Mouse (Mus musculus): Measurements from ENCODE around the gene Stat1. TPM values are rescaled to one million over a fixed set of nuclear protein-coding genes. Genes with fewer than 3 reads are reported as not detected.
A peak's percentile ranks its signal among the peaks of the same experiment; 100 is the strongest.

Stat1 gene
- polyA plus RNA-seq, 1 experiment from 2014 or later: 17.9 TPM

GRCm38 (mm10) chr1:52142117-52142516 is 22.9 kb downstream of the Stat1 start:
- Histone ChIP-seq H3K9me3 (no peaks in the 10 kb centered on the region), H3K36me3 (peaks cover 16% of the 10 kb centered on the region), H3K4me3 (no peak overlapping the region), H3K27ac (peak overlapping the region; percentile 63), H3K27me3 (ENCODE audit: insufficient read depth, poor library complexity, severe bottlenecking) (no peaks in the 10 kb centered on the region), H3K4me1 (peaks cover 25% of the 10 kb centered on the region)
- 71% methylated on average over 4 of the region's 4 CpGs for WGBS
- no peak for DNase-seq (ENCODE audit: low spot score)

- no peak overlapping the region for H3K4me3 ChIP-seq
- H3K27ac ChIP-seq: no peak overlapping the region
- 52% methylated on average over 4 of the region's 4 CpGs for WGBS
- DNase-seq (ENCODE audit: low spot score): no peak
- H3K27me3 ChIP-seq (ENCODE audit: insufficient read depth, poor library complexity, severe bottlenecking): no peaks in the 10 kb centered on the region
- peaks cover 13% of the 10 kb centered on the region for H3K36me3 ChIP-seq
- H3K9me3 ChIP-seq: no peaks in the 10 kb centered on the region
- peaks cover 28% of the 10 kb centered on the region for H3K4me1 ChIP-seq
Observed at GRCm38 (mm10) chr1:52143191-52143590, 24.0 kb downstream of the Stat1 start.

- H3K4me1 ChIP-seq: peaks cover 31% of the 10 kb centered on the region
- H3K36me3 ChIP-seq: peaks cover 8% of the 10 kb centered on the region
- no peak for DNase-seq (ENCODE audit: low spot score)
- H3K4me3 ChIP-seq: no peak overlapping the region
- no peaks in the 10 kb centered on the region for H3K9me3 ChIP-seq
- no peak overlapping the region for H3K27ac ChIP-seq
- no peaks in the 10 kb centered on the region for H3K27me3 ChIP-seq (ENCODE audit: insufficient read depth, poor library complexity, severe bottlenecking)
- WGBS: 87% methylated on average over 7 of the region's 7 CpGs
Observed at GRCm38 (mm10) chr1:52143596-52144156, 24.4 kb downstream of the Stat1 start.

- DNase-seq (ENCODE audit: low spot score): no peak
- 80% methylated on average over 10 of the region's 10 CpGs for whole genome bisulfite sequencing
- Histone ChIP-seq H3K27ac (0 out of 2 replicates have a peak overlapping the region, but pooled peaks have one; percentile 22), H3K4me3 (no peak overlapping the region), H3K27me3 (ENCODE audit: insufficient read depth, poor library complexity, severe bottlenecking) (no peaks in the 10 kb centered on the region), H3K36me3 (peaks cover 6% of the 10 kb centered on the region), H3K9me3 (no peaks in the 10 kb centered on the region), H3K4me1 (peaks cover 44% of the 10 kb centered on the region)
Observed at GRCm38 (mm10) chr1:52144907-52145306, 25.7 kb downstream of the Stat1 start.

- no peak overlapping the region for H3K4me3 ChIP-seq
- WGBS: 52% methylated on average over 12 of the region's 12 CpGs
- H3K36me3 ChIP-seq: peaks cover 7% of the 10 kb centered on the region
- no peak overlapping the region for H3K27ac ChIP-seq
- no peaks in the 10 kb centered on the region for H3K9me3 ChIP-seq
- H3K4me1 ChIP-seq: peaks cover 53% of the 10 kb centered on the region
- no peaks in the 10 kb centered on the region for H3K27me3 ChIP-seq (ENCODE audit: insufficient read depth, poor library complexity, severe bottlenecking)
- no peak for DNase-seq (ENCODE audit: low spot score)
Observed at GRCm38 (mm10) chr1:52146214-52146970, 27.2 kb downstream of the Stat1 start.

- DNase-seq (ENCODE audit: low spot score): no peak
- H3K9me3 ChIP-seq: no peaks in the 10 kb centered on the region
- H3K27ac ChIP-seq: 0 out of 2 replicates have a peak overlapping the region, but pooled peaks have one; percentile 36
- peaks cover 43% of the 10 kb centered on the region for H3K4me1 ChIP-seq
- peaks cover 9% of the 10 kb centered on the region for H3K36me3 ChIP-seq
- no peak overlapping the region for H3K4me3 ChIP-seq
- H3K27me3 ChIP-seq (ENCODE audit: insufficient read depth, poor library complexity, severe bottlenecking): no peaks in the 10 kb centered on the region
- WGBS: 80% methylated on average over 2 of the region's 2 CpGs
Observed at GRCm38 (mm10) chr1:52147431-52147830, 28.2 kb downstream of the Stat1 start.

- Histone ChIP-seq H3K36me3 (peaks cover 9% of the 10 kb centered on the region), H3K27me3 (ENCODE audit: insufficient read depth, poor library complexity, severe bottlenecking) (no peaks in the 10 kb centered on the region), H3K4me3 (no peak overlapping the region), H3K27ac (peak overlapping the region; percentile 36; the same call in 1 of the 2 replicates), H3K4me1 (peaks cover 39% of the 10 kb centered on the region), H3K9me3 (no peaks in the 10 kb centered on the region)
- no peak for DNase-seq (ENCODE audit: low spot score)
- 51% methylated on average over 7 of the region's 7 CpGs for WGBS
Observed at GRCm38 (mm10) chr1:52148178-52148577, 28.9 kb downstream of the Stat1 start.

- Histone ChIP-seq H3K4me1 (peaks cover 34% of the 10 kb centered on the region), H3K9me3 (no peaks in the 10 kb centered on the region), H3K27ac (peak overlapping the region; percentile 65), H3K27me3 (ENCODE audit: insufficient read depth, poor library complexity, severe bottlenecking) (no peaks in the 10 kb centered on the region), H3K36me3 (peaks cover 9% of the 10 kb centered on the region), H3K4me3 (no peak overlapping the region)
- DNase-seq (ENCODE audit: low spot score): no peak
- WGBS: 58% methylated on average over 7 of the region's 7 CpGs
Observed at GRCm38 (mm10) chr1:52148696-52149095, 29.5 kb downstream of the Stat1 start.

- DNase-seq (ENCODE audit: low spot score): no peak
- H3K4me3 ChIP-seq: no peak overlapping the region; the same call in 1 of the 2 replicates
- peak overlapping the region; percentile 70 for H3K27ac ChIP-seq
- peaks cover 5% of the 10 kb centered on the region; the same call in 1 of the 2 replicates for H3K36me3 ChIP-seq
- H3K4me1 ChIP-seq: peaks cover 34% of the 10 kb centered on the region
- no peaks in the 10 kb centered on the region for H3K27me3 ChIP-seq (ENCODE audit: insufficient read depth, poor library complexity, severe bottlenecking)
- 49% methylated on average over 9 of the region's 9 CpGs for WGBS
- no peaks in the 10 kb centered on the region for H3K9me3 ChIP-seq
Observed at GRCm38 (mm10) chr1:52149934-52150346, 30.7 kb downstream of the Stat1 start.

- 16% methylated on average over 11 of the region's 11 CpGs for WGBS
- DNase-seq (ENCODE audit: low spot score): no peak
Observed at GRCm38 (mm10) chr1:52150676-52151075, 31.4 kb downstream of the Stat1 start.

GRCm38 (mm10) chr1:52151166-52151565 is 31.9 kb downstream of the Stat1 start:
- DNase-seq (ENCODE audit: low spot score): no peak
- Histone ChIP-seq H3K36me3 (peaks cover 5% of the 10 kb centered on the region; the same call in 1 of the 2 replicates), H3K9me3 (no peaks in the 10 kb centered on the region), H3K27me3 (ENCODE audit: insufficient read depth, poor library complexity, severe bottlenecking) (no peaks in the 10 kb centered on the region), H3K4me1 (peaks cover 34% of the 10 kb centered on the region), H3K27ac (peak overlapping the region; percentile 70), H3K4me3 (no peak overlapping the region)
- WGBS: 90% methylated on average over 5 of the region's 5 CpGs

More at GRCm38 (mm10) chr1:52150676-52151075, 31.4 kb downstream of the Stat1 start:
- H3K4me3 ChIP-seq: no peak overlapping the region
- H3K9me3 ChIP-seq: no peaks in the 10 kb centered on the region
- no peaks in the 10 kb centered on the region for H3K27me3 ChIP-seq (ENCODE audit: insufficient read depth, poor library complexity, severe bottlenecking)
- H3K36me3 ChIP-seq: peaks cover 5% of the 10 kb centered on the region; the same call in 1 of the 2 replicates
- H3K4me1 ChIP-seq: peaks cover 34% of the 10 kb centered on the region
- peak overlapping the region; percentile 70 for H3K27ac ChIP-seq

GRCm38 (mm10) chr1:52152369-52152768 is 33.1 kb downstream of the Stat1 start:
- H3K4me3 ChIP-seq: no peak overlapping the region
- peaks cover 8% of the 10 kb centered on the region for H3K36me3 ChIP-seq
- no peak for DNase-seq (ENCODE audit: low spot score)
- no peak overlapping the region; the same call in 1 of the 2 replicates for H3K27ac ChIP-seq
- H3K4me1 ChIP-seq: peaks cover 34% of the 10 kb centered on the region
- no peaks in the 10 kb centered on the region for H3K9me3 ChIP-seq
- WGBS: 57% methylated on average over 13 of the region's 13 CpGs
- no peaks in the 10 kb centered on the region for H3K27me3 ChIP-seq (ENCODE audit: insufficient read depth, poor library complexity, severe bottlenecking)

GRCm38 (mm10) chr1:52152936-52153335 is 33.7 kb downstream of the Stat1 start:
- 36% methylated on average over 3 of the region's 3 CpGs for WGBS
- Histone ChIP-seq H3K27ac (peak overlapping the region; percentile 23; the same call in 1 of the 2 replicates), H3K4me3 (no peak overlapping the region), H3K4me1 (peaks cover 32% of the 10 kb centered on the region), H3K27me3 (ENCODE audit: insufficient read depth, poor library complexity, severe bottlenecking) (no peaks in the 10 kb centered on the region), H3K36me3 (peaks cover 13% of the 10 kb centered on the region), H3K9me3 (no peaks in the 10 kb centered on the region)
- DNase-seq (ENCODE audit: low spot score): no peak
